Mouse (Mus musculus) fat pad, adult 2 months (tissue): ENCODE measurements around the gene Brk1.

ENCODE experiments used
- DNase-seq: peaks from one replicate; pipeline ENCODE4 v3.0.0-alpha.2; 2011; ENCODE audit warnings: low read depth, low spot score; ENCODE audit errors: extremely low read depth

The Brk1 gene

DNA sequence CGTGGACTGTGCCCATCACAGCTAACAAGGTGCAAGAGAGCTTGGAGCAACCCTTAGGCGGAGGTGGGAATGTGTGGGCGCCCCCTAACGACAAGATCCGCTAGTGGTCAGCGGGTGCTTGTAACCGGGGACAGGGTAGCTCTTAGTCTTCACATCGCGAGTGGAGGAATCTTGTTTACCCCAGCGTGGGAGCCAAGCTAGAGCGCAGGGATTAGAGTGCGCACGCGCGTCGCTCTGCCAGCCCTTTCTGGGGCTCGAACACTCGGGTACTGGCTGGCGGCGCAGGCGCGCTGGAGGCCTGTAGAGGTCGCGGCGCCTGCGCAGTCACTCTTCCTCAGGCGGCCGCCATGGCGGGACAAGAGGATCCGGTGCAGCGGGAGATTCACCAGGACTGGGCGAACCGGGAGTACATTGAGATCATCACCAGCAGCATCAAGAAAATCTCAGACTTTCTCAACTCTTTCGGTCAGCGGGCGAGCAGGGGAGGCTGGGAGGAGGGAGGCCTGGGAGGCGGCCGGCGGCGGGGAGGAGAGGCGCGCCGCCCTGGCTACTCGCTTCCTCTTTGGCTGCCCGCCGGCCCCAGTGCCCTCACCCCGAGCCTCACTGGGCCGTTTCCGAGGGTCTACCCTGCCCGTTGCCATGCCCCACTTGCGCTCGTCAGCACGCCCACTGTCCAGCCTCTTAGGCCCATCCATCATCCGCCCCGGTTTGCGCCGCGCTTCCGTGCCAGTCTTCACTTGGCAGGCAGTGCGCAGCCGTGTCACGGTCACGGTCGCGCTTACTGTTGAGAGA lies at the start of gene Brk1:
Gene Brk1, plus strand, starts transcription at position 341 of the 792 bp plus-strand sequence.
- DNase-seq, result no peak

DNA sequence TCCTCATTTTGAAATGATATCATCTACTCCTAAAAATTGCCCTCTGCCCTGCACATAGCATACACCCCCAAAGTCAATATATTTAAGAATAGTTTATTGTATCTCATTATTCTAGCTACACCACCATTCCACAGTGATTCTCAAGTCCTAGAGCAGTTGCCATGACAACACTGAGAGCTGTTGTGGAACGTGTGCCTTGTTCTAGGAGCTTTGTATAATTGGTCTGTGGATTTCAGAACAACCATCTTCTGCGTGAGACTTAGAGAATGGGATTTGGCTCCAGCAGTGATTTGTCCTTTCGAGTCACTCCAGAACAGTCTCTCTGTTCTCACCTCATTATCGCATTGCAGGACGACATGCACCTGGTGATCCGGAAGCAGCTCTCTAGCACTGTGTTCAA lies 44.8 kb upstream of the Brk1 start:
- no peak for DNase-seq

- DNase-seq, result no peak
These were observed 40.0 kb upstream of the Brk1 start for GRCm38 (mm10) chr6:113564557-113564956.

DNA sequence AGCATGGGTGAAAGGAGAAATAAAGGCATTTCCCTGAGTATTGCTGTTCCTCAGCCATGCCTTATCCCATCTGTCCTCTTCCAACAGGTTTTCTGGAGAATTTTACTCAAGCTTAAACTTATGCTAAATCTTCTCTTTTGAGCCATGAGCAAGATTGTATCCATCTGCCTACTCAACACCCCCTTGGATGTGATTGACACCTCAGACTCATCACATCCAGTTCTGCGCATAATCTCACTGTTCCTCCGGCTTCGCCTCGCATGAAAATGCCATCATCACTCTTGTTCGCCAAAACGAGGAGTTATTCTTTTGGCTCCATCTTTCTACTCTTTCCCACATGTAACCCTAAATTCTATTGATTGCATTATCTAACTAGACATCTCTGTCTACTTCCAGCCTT lies 28.5 kb upstream of the Brk1 start:
- no peak for DNase-seq

DNA sequence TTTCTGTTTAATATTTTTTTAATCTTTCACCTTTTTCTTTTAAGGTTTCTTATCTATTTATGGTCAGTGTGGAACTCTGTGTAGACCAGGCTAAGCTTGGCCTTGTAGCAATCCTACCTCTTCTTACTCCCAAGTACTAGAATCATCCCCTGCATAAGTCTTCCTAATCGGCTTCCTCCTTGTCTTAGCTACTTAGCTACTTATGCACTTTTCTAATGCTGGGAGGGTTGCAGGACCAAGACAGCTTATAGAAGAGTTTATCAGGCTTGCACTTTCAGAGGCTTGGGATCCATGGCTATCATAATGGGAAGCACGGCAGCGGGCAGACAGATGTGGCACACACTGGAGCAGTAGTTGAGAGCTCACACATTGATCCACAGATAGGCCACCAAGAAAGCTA lies 25.3 kb upstream of the Brk1 start:
- DNase-seq, result no peak

- DNase-seq, result no peak
These were observed 21.5 kb upstream of the Brk1 start for GRCm38 (mm10) chr6:113583023-113583422.

GRCm38 (mm10) chr6:113585065-113585464 lies 19.5 kb upstream of the Brk1 start:
- DNase-seq, result no peak

- DNase-seq, result no peak
These were observed 17.9 kb upstream of the Brk1 start for GRCm38 (mm10) chr6:113586466-113587183.

GRCm38 (mm10) chr6:113592637-113593036 lies 11.9 kb upstream of the Brk1 start:
- DNase-seq, result no peak

DNA sequence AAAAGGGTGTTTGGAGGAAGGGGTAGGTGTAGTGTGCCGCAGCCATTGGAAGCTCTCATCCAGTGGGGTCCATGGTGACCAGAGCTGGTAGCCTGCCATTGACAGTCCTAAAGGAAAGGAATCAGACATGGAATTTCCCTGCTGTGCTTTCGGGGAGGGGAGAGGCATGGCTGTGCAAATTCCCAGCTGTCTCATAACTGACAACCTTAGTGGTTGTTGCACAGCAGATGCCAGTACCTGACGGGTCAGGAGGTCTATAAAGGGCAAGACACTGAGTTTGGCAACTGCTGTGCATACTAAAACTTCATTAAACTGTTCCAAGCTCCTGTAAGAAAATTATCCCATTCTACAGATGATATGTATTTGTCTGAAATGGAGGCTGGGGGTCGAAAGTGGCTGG lies 6.6 kb upstream of the Brk1 start:
- no peak for DNase-seq

GRCm38 (mm10) chr6:113599833-113600232 lies 4.7 kb upstream of the Brk1 start:
- no peak for DNase-seq

DNA sequence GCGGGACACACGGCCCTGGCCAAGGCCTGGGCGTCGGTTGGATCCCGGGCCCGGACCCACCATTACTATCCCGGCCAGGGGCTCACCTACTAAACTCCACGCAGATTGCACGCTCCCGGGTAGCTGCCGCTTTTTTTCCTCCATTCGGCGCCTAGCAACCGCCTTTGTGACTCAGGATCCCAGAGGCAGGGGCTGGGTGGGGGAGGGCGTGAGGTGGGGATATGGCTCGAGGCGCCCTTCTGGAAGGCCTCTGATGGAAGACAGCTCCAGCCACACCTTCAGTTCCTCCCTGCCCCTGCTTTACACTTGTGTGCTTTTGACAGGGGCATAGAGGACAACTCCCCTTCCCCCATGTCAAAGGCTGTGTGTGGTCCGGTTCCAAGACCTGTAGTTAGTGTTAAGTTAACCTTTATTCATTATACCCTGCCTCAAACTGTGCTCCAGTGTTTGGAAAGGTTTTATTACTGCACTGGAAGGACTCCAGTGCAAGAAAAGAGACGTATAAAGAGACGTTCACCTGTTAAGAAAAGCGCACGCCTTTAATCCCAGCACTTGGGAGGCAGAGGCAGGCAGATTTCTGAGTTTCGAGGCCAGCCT lies 3.9 kb upstream of the Brk1 start, which contains the start of gene Fancd2os:
Gene Fancd2os, minus strand, starts transcription at position 173 of the 597 bp plus-strand sequence.
- no peak for DNase-seq

GRCm38 (mm10) chr6:113602821-113603220 lies 1.8 kb upstream of the Brk1 start:
- no peak for DNase-seq

GRCm38 (mm10) chr6:113603993-113604392 lies 579 bp upstream of the Brk1 start:
- no peak for DNase-seq

- DNase-seq, result no peak
These were observed 613 bp downstream of the Brk1 start for GRCm38 (mm10) chr6:113605224-113605545.

GRCm38 (mm10) chr6:113608871-113609270 lies 4.3 kb downstream of the Brk1 start:
- no peak for DNase-seq

DNA sequence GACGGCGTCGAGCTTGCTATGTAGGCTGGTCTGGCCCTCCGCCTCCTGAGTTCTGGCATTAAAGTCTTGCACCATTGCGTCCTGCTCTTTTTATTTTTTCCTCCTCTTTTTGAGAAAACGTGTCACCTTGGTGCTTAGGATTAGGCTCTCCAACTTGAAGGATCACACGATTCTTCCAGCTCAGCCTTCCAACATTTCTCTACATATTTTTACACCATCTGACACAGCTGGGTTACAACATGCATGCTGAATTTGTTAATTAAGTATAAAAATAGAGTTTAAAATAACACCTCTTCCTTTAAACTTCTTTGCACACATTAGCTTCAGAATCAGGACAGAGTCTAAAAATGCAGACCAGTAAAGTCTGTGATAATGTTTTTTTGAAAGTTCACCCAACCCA lies 4.7 kb downstream of the Brk1 start:
- no peak for DNase-seq

- no peak for DNase-seq
These were observed 7.8 kb downstream of the Brk1 start for GRCm38 (mm10) chr6:113612258-113612969.

DNA sequence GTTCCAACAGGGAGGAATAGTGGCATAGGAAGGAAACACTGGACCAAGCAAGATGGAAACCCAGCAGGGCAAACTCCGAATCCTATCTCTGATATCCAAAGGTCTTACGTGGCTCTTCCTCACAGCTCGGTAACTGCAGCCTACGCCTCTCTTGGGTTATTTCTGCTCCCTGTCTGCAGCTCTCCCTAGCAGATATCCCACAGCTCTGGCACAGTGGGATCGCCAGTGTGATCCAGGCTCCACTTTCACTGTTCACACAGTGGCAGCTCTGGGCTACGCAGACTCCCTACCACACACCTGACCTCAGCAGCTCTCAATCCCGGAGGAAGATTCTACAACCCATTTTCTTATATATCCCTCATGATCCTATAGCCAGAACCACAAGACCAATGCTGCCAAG lies 9.6 kb downstream of the Brk1 start:
- DNase-seq, result no peak

DNA sequence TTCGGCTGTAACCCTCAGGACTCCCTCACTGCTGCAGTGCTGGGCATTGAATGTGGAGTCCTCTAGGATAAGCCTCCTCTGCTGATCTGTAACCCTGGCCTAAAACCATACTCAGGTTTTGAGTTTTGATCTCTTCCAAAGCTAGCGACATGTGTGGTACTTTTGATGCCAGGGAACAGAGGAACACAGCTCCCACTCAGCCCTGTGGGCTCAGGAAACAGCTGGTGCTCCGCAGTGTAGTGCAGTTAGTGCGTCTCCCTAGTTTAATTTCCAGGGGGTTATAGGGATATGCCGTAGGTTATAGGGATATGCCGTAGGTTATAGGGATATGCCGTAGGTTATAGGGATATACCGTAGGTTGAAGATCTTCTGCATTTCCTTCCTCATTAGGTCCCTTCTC lies 10.4 kb downstream of the Brk1 start:
- no peak for DNase-seq

DNA sequence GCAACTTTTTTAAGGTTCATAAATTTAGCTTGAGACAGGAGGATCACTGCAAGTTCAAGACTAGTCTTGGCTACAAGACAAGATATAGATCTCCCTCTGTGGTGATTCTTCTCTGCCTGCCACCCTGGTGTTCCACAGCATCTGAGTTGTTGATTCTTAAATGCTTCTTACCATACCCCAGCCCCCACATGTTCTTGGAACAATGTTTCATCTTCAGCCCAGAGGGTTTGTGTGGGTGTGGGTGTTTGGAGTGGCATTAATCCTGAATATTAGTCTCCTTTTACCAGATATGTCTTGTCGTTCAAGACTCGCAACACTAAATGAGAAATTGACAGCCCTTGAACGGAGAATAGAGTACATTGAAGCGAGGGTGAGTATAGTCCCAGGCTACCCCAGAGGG lies 10.9 kb downstream of the Brk1 start:
- DNase-seq, result no peak
